Mouse (Mus musculus) thymus, postnatal 36 days (tissue): ENCODE measurements around the gene Pole4.
"Not testable (repeated sequence)": the region's sequence is repeated elsewhere in the genome, so short reads cannot be mapped to it uniquely, and the experiment has no call there.

Experiments
- DNase-seq, 2 experiments: peaks; one replicate each; pipeline ENCODE4 v3.0.0; 2022; ENCODE audit warnings: mixed read lengths in 2 of 2

The Pole4 gene

DNA sequence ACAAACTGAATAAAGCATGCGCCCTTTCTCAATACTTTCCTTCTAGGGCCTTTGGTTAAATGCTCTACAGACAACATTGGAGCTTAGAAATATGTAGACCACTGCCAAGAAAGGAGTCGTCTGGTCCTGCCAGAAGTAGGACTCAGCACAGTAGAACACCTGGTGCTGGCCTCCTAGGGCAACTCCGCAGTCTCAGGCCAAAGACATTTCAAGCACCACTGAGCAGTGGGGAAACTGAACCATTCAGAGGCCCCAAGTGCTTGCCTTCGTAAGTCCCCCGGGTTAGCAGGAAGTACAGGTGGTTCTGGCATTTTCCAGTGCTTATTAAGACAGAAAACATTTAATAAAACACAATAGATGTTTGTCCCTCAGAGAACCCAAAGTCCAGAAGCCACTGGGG is 9.7 kb upstream of the Pole4 start:
- DNase-seq = no peak

DNA sequence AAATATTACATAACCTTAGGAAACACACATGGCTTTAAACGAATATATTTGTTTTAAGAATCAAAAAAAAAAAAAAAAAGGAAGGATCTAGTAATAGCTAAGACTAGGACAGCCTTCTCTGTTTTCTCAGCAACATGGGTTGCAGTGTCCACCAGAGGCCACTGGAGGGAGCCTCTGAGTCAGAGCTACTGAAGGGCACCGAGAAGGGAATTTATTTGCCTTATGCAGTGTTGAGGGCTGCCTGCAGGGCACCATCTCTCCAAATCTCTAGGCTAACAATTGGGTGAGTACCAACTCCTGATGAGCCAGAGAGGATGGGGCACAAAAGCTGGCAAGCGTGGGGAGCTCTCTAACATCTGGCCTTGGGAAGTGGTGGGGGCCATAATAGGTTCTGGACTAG is 9.1 kb upstream of the Pole4 start:
- DNase-seq = peak; percentile 71 to 73

GRCm38 (mm10) chr6:82707742-82708141 is 2.6 kb upstream of the Pole4 start:
- no peak for DNase-seq

DNA sequence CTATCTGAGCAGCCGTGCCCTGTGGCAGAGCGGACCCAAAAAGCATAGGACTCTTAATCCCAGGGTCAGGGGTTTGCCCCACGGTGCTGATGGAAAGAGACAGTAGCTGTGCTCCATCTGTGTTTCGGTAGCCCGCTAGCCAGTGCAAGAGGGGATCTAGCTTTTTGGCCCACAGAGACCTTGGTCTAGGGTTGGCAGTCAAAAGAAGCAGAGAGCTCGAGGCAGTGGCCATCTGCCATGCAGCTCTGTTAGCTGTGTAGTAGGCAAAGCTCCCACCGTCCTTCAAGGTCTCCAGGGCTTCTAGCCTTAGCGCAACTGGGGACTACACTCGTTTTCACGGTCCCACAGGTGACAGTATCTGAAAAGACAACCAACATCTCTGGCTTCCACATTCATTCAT is 2.1 kb upstream of the Pole4 start:
- DNase-seq = no peak

GRCm38 (mm10) chr6:82703710-82704109 is 1.5 kb downstream of the Pole4 start:
- no peak for DNase-seq

DNA sequence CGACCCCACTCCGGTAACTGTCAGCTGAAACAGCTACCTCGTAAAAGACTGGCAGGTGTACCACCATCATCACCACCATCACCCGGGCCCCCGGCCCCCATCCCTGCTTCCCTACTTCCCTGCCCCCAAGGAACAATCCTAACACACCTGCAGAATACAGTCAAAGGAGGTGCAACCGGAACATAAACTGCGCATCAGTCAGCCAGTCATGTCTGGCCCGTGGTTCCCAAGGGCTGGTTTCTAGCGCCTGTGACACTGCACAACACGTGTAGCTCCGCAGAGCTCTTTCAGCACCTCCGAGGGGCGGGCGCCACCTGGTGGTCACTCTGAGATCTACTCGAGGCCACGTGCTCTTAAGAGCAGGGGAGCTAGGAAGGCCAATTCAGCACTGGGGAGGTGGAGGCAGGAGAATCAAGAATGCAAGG is 2.6 kb downstream of the Pole4 start:
- peak; percentile 83 to 86 for DNase-seq

- DNase-seq = no peak
These were observed 3.9 kb downstream of the Pole4 start for GRCm38 (mm10) chr6:82701296-82701695.

- no peak for DNase-seq
These were observed 5.3 kb downstream of the Pole4 start for GRCm38 (mm10) chr6:82699831-82700230.

GRCm38 (mm10) chr6:82696736-82697135 is 8.4 kb downstream of the Pole4 start:
- DNase-seq = no peak

DNA sequence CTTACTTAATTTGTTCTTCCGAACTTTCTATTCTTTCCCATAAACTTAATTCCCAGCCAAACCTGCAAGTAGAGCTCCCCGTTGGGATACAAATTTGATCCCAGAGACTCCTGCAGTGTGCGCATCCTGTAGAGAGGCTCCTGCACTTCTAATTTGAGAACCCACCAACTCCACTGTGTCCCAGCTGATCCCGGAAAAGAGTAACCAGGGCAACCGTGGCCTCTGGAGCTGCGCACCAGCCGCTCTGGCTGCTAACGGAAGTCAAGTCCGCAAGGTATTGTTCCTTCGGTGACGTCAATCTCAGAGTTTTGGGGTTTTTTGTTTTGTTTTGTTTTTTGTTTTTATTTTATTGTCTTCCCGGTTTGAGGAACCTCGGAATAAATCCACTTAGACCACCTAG is 10.5 kb downstream of the Pole4 start:
- DNase-seq = no peak

DNA sequence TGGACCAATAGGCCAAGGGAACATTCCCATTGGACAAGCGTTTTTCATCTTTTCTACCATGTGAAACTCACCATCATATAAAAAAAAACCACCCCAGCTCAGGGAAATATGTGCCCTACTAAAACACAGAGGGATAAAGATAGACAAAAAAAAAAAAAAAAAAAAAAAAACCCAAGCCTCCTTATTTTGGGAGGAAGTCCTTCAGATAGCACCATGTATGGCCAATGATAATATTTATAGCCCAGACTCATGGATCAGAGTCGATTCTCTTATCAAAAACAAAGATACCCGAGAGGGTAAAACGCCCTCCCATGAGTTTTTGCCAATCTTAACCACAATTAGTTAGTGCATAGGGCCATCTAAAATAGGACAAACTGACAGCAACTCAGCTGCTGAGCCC is 15.7 kb downstream of the Pole4 start:
- DNase-seq = no peak

DNA sequence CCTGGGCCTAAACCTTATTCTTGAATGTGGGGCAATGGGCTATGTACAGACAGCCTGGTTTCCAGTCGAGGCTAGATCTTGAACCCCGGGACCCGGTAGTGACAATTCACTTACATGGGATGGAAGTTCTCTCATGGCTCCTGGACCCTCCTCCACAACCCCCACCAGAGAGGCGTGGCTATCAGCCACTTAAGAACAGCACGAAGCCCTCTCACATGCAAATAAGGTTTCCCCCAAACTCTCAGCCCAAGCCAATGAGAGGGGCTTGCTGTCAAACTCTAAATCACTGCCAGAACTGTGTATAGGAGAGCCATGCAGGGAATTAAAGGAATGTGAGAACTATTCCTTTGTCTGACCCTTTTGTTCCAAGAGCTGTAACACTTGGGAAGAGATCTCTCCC is 16.6 kb downstream of the Pole4 start:
- not testable (repeated sequence) for DNase-seq

DNA sequence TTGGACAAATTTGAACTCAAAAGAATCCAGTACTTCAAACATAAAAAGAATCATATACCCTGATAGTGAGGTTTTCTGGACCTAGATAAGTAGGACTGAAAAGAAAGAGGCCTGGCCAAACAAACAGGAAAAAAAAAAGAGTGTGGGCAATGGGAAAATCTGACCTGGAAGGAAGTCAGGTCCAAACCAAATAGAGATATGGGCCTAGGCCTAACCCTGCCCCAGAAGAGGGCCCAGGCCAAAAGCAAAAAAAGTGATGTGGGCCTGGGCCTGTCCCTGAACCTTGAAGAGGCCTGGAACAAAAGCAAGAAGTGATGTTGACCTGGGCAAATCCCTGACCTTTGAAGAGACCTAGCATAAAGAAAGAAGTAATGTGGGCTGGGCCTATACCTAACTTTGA is 21.0 kb downstream of the Pole4 start:
- DNase-seq = no peak

DNA sequence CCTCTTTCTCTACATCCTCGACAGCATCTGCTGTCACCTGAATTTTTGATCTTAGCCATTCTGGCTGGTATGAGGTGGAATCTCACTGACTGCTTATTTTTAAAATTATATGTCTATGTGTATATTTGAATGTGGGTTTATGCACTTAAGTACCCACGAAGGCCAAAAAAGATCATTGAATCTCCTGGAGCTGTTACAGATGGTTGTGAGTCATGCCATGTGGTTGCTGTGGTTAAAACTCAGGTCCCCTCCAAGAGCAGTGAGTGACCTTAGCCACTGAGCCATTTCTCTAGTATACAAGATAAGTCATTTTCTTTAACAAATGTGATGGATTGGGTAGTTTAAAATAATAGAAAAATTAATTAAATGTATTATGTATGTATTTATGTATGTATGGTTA is 25.9 kb downstream of the Pole4 start:
- DNase-seq = not testable (repeated sequence)

DNA sequence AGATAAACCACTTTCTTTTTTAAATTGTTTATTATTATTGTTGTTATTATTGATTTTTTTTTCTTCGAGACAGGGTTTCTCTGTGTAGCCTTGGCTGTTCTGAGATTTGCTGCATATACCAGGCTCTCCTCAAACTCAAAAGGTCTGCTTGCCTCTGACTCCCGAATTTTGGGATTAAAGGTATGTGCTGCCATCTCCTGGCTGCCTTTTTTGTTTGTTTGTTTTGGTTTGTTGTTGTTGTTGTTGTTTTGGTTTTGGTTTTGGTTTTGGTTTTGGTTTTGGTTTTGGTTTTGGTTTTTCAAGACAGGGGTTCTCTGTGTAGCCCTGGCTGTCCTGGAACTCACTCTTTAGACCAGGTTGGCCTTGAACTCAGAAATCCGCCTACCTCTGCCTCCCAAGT is 27.5 kb downstream of the Pole4 start:
- DNase-seq = not testable (repeated sequence)

- no peak for DNase-seq
These were observed 38.7 kb downstream of the Pole4 start for GRCm38 (mm10) chr6:82666480-82666879.

GRCm38 (mm10) chr6:82653169-82653525 is 52.0 kb downstream of the Pole4 start:
- no peak for DNase-seq

- DNase-seq = peak; percentile 97 to 98
These were observed 52.5 kb downstream of the Pole4 start for GRCm38 (mm10) chr6:82652521-82653168.

DNA sequence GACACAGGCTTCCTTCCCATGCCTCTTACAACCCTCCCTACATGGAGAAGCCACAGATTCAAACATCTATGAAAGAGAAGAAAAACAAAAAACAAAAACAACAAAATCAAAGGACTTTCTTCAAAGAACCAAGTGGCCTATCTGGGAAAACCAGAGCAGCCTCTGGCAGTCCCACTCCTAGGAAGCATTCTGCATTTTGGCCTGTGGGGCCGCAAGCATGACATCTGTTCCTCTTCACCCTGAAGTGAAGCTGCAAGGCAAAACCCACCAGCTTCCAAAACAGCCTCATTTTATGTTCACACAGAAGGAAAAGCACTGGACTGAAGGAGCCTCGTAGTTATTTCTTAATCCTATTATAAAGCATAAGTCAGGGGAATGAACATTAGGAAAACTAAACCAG is 56.1 kb downstream of the Pole4 start:
- DNase-seq = no peak

GRCm38 (mm10) chr6:82647940-82648655 is 57.1 kb downstream of the Pole4 start:
- DNase-seq = no peak

DNA sequence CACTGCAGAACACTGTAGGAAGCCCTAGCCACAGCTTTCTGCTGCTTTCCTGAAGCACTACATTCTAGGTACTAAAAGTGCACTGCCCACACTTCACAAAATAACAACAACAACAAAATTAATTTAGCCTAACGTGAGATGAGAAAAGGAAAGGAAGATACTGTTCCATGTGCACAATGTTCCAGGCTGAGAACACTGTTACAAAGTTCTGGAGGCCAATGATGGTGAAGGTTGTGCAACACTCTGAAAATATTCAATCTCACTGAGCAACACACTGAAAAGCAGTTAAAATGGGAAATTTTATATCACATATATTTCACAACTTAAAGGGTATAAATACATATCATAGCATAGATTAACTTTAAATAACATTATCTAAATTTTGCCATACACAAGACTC is 58.2 kb downstream of the Pole4 start:
- DNase-seq = no peak

GRCm38 (mm10) chr6:82640046-82640445 is 65.1 kb downstream of the Pole4 start:
- no peak for DNase-seq

- not testable (repeated sequence) for DNase-seq
These were observed 79.8 kb downstream of the Pole4 start for GRCm38 (mm10) chr6:82625331-82625730.

DNA sequence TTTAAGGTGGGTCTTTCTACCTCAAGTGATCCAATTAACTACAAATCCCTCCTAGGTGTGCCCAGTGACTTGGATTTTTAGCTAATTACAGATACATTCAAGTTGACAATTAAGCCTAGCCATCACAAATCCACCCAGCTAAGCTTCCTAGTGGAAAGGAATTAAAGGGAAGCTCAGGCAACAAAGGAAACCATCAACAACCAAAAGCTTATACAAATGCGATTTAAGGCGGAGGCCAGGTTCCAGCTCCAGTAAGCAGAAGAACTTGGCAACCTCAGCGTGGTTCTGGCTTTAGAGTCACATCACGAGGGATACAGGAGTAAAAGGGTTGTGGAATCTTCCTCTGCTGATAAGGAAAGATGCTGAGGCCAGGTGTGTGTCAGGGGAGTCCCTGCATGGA is 92.0 kb downstream of the Pole4 start:
- DNase-seq = no peak

DNA sequence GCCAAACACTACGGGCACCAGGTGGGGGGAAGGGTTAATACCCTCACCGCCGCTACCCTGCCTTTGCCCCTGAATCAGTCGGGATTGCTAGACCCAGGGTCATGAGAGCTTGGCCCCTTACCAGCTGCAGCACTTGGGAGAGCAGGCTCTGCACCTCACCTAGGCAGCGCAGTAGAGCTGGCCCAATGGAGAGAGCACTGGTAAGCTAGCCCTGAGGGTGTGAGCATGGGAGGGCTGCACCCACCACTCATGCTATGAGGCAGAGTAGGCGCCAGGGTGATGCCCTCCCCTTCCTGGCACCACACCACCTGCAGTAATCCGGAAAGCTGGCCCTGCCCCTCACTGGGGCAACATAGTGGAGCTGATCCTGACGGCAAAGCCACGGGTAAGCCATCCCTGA is 94.1 kb downstream of the Pole4 start:
- DNase-seq = no peak
